Mouse (Mus musculus) neural tube, embryonic 14.5 days (tissue): ENCODE measurements at regions not wholly inside any gene's neighbourhood (a gene's known extent, or its start where the extent isn't known, plus 50 kb on each side); places are given as distances from the start of the nearest gene placed in this dataset.

Experiments used
- ATAC-seq: fragments of 200-750 bp; cut with Nextera tagmentation; 2 replicates; pipeline ENCODE4 v1.8.0; 2017; ENCODE audit warnings: low read depth, mild to moderate bottlenecking, moderate TSS enrichment, moderate library complexity
- H3K27ac ChIP-seq: fragments of 300-500 bp; sonication (generic); 2 replicates; pipeline ENCODE4 v1.5.1; 2014; ENCODE audit warnings: low read depth, mild to moderate bottlenecking, control low read depth, low read length, moderate library complexity, mixed read lengths
- H3K27me3 ChIP-seq: fragments of 300-500 bp; sonication (generic); 2 replicates; pipeline ENCODE4 v1.6.1; 2014; ENCODE audit warnings: low read length; ENCODE audit not compliant: control insufficient read depth, insufficient read depth
- H3K36me3 ChIP-seq: fragments of 300-500 bp; sonication (generic); 2 replicates; pipeline ENCODE4 v1.6.1; 2014; ENCODE audit warnings: low read length, mixed read lengths; ENCODE audit not compliant: control insufficient read depth, insufficient read depth
- H3K4me1 ChIP-seq: fragments of 300-500 bp; sonication (generic); 2 replicates; pipeline ENCODE4 v1.6.1; 2014; ENCODE audit warnings: low read length; ENCODE audit not compliant: control insufficient read depth, insufficient read depth
- H3K4me2 ChIP-seq: fragments of 300-500 bp; sonication (generic); 2 replicates; pipeline ENCODE4 v1.6.1; 2014; ENCODE audit warnings: mild to moderate bottlenecking, low read depth, low read length, control low read depth
- H3K4me3 ChIP-seq: fragments of 300-500 bp; sonication (generic); 2 replicates; pipeline ENCODE4 v1.5.1; 2014; ENCODE audit warnings: low read depth, low read length, control low read depth, mixed read lengths
- H3K9ac ChIP-seq: fragments of 300-500 bp; sonication (generic); replicated peaks from 2 replicates; pipeline ENCODE4 v1.6.1; 2014; ENCODE audit warnings: low read depth, mild to moderate bottlenecking, control low read depth, low read length, mixed read lengths
- H3K9me3 ChIP-seq: fragments of 300-500 bp; sonication (generic); 2 replicates; pipeline ENCODE4 v1.6.1; 2016; ENCODE audit warnings: low read length; ENCODE audit not compliant: control insufficient read depth
- WGBS: fragments of 180-500 bp; shearing (Covaris S2); extraction: QIAGEN DNeasy Blood & Tissue Kit; methylation state at CpG from one replicate; pipeline ENCODE4 v1.1.7; 2014; 5-methylcytosine and 5-hydroxymethylcytosine counted together

GRCm38 (mm10) chr14:114869233-114869632 lies 222.8 kb upstream of the Gpc5 start:
- Histone ChIP-seq H3K4me3 (no peak overlapping the region), H3K4me1 (no peaks in the 10 kb centered on the region), H3K9ac (no peak overlapping the region), H3K36me3 (no peaks in the 10 kb centered on the region), H3K27me3 (no peaks in the 10 kb centered on the region), H3K4me2 (no peak overlapping the region), H3K9me3 (no peaks in the 10 kb centered on the region), H3K27ac (no peak overlapping the region)
- no peak for ATAC-seq
- WGBS: 52% methylated on average over 5 of the region's 5 CpGs

- H3K36me3 ChIP-seq: no peaks in the 10 kb centered on the region
- H3K9ac ChIP-seq: no peak overlapping the region
- no peak overlapping the region for H3K27ac ChIP-seq
- H3K4me2 ChIP-seq: no peak overlapping the region
- H3K4me1 ChIP-seq: no peaks in the 10 kb centered on the region
- 47% methylated on average over 3 of the region's 3 CpGs for WGBS
- no peaks in the 10 kb centered on the region for H3K27me3 ChIP-seq
- H3K9me3 ChIP-seq: no peaks in the 10 kb centered on the region
- no peak overlapping the region for H3K4me3 ChIP-seq
- ATAC-seq: no peak
These were observed 216.9 kb upstream of the Gpc5 start for GRCm38 (mm10) chr14:114875101-114875500.

- no peak overlapping the region for H3K9ac ChIP-seq
- WGBS: 58% methylated on average over 9 of the region's 9 CpGs
- H3K27me3 ChIP-seq: no peaks in the 10 kb centered on the region
- H3K4me2 ChIP-seq: no peak overlapping the region
- no peaks in the 10 kb centered on the region for H3K9me3 ChIP-seq
- no peak overlapping the region for H3K4me3 ChIP-seq
- no peaks in the 10 kb centered on the region for H3K4me1 ChIP-seq
- no peak for ATAC-seq
- H3K36me3 ChIP-seq: no peaks in the 10 kb centered on the region
- no peak overlapping the region for H3K27ac ChIP-seq
These were observed 215.6 kb upstream of the Gpc5 start for GRCm38 (mm10) chr14:114876427-114876826.

GRCm38 (mm10) chr14:114877477-114877876 lies 214.5 kb upstream of the Gpc5 start:
- Histone ChIP-seq H3K27me3 (no peaks in the 10 kb centered on the region), H3K4me3 (no peak overlapping the region), H3K9ac (no peak overlapping the region), H3K36me3 (no peaks in the 10 kb centered on the region), H3K4me1 (no peaks in the 10 kb centered on the region), H3K4me2 (no peak overlapping the region), H3K27ac (no peak overlapping the region), H3K9me3 (no peaks in the 10 kb centered on the region)
- WGBS: 12% methylated on average over 5 of the region's 5 CpGs
- ATAC-seq: no peak

GRCm38 (mm10) chr14:114880291-114880690 lies 211.7 kb upstream of the Gpc5 start:
- H3K36me3 ChIP-seq: no peaks in the 10 kb centered on the region
- no peak overlapping the region for H3K9ac ChIP-seq
- H3K9me3 ChIP-seq: no peaks in the 10 kb centered on the region
- no peak overlapping the region for H3K4me2 ChIP-seq
- H3K4me1 ChIP-seq: no peaks in the 10 kb centered on the region
- H3K27ac ChIP-seq: no peak overlapping the region
- H3K27me3 ChIP-seq: no peaks in the 10 kb centered on the region
- ATAC-seq: peak; percentile 58; the same call in 1 of the 2 replicates
- no peak overlapping the region for H3K4me3 ChIP-seq
- 61% methylated on average over 4 of the region's 4 CpGs for WGBS

- Histone ChIP-seq H3K27me3 (no peaks in the 10 kb centered on the region), H3K27ac (no peak overlapping the region), H3K4me2 (no peak overlapping the region), H3K9ac (no peak overlapping the region), H3K4me1 (no peaks in the 10 kb centered on the region), H3K36me3 (no peaks in the 10 kb centered on the region), H3K4me3 (no peak overlapping the region), H3K9me3 (no peaks in the 10 kb centered on the region)
- WGBS: 86% methylated on average over 2 of the region's 2 CpGs
- ATAC-seq: no peak
These were observed 187.9 kb upstream of the Gpc5 start for GRCm38 (mm10) chr14:114904109-114904508.

GRCm38 (mm10) chr14:114912271-114912670 lies 179.7 kb upstream of the Gpc5 start:
- Histone ChIP-seq H3K36me3 (no peaks in the 10 kb centered on the region), H3K27me3 (no peaks in the 10 kb centered on the region), H3K4me1 (no peaks in the 10 kb centered on the region), H3K9me3 (no peaks in the 10 kb centered on the region), H3K27ac (no peak overlapping the region), H3K4me3 (no peak overlapping the region), H3K9ac (no peak overlapping the region), H3K4me2 (no peak overlapping the region)
- WGBS: 78% methylated on average over 7 of the region's 7 CpGs
- no peak for ATAC-seq

GRCm38 (mm10) chr14:114913238-114913637 lies 178.8 kb upstream of the Gpc5 start:
- no peaks in the 10 kb centered on the region for H3K9me3 ChIP-seq
- no peak overlapping the region for H3K4me2 ChIP-seq
- no peak overlapping the region for H3K9ac ChIP-seq
- no peaks in the 10 kb centered on the region for H3K27me3 ChIP-seq
- H3K4me1 ChIP-seq: no peaks in the 10 kb centered on the region
- WGBS: 56% methylated on average over 5 of the region's 5 CpGs
- no peaks in the 10 kb centered on the region for H3K36me3 ChIP-seq
- peak; percentile 56; the same call in 1 of the 2 replicates for ATAC-seq
- no peak overlapping the region for H3K4me3 ChIP-seq
- H3K27ac ChIP-seq: no peak overlapping the region

- no peaks in the 10 kb centered on the region for H3K4me1 ChIP-seq
- H3K36me3 ChIP-seq: no peaks in the 10 kb centered on the region
- no peaks in the 10 kb centered on the region for H3K27me3 ChIP-seq
- H3K4me2 ChIP-seq: no peak overlapping the region
- no peak for ATAC-seq
- H3K4me3 ChIP-seq: no peak overlapping the region
- no peaks in the 10 kb centered on the region for H3K9me3 ChIP-seq
- WGBS: 77% methylated on average over 6 of the region's 6 CpGs
- H3K9ac ChIP-seq: no peak overlapping the region
- H3K27ac ChIP-seq: no peak overlapping the region
These were observed 146.3 kb upstream of the Gpc5 start for GRCm38 (mm10) chr14:114945744-114946143.

GRCm38 (mm10) chr14:114946321-114946720 lies 145.7 kb upstream of the Gpc5 start:
- Histone ChIP-seq H3K4me2 (no peak overlapping the region), H3K27ac (no peak overlapping the region), H3K4me1 (no peaks in the 10 kb centered on the region), H3K4me3 (no peak overlapping the region), H3K27me3 (no peaks in the 10 kb centered on the region), H3K9me3 (no peaks in the 10 kb centered on the region), H3K36me3 (no peaks in the 10 kb centered on the region), H3K9ac (no peak overlapping the region)
- WGBS: 55% methylated on average over 7 of the region's 7 CpGs
- no peak for ATAC-seq
